Mouse (Mus musculus): ENCODE data around the gene Itgbl1. TPM values are rescaled to one million over a fixed set of nuclear protein-coding genes. Genes with fewer than 3 reads are reported as not detected.

Itgbl1 gene
- polyA plus RNA-seq, 1 experiment from 2014 or later, result 0.35 TPM

Other genes with a start within 250 kb of the Itgbl1 start
- 1.6 and 2.4 TPM in 2 replicates for gene Nalcn, start 32.8 kb upstream of the Itgbl1 start, polyA plus RNA-seq (2014; fragmentation: Nextera tagmentation; extraction: Ambion mirVana)

All from intestine, embryonic 14.5 days (tissue).